Mouse (Mus musculus) right cerebral cortex, postnatal 14 days (tissue): ENCODE measurements around the gene Ttll1.

ENCODE experiments used
- DNase-seq: peaks from one replicate; pipeline ENCODE4 v3.0.0; 2022

Gene Ttll1

GRCm38 (mm10) chr15:83454419-83454818 lies 56.3 kb downstream of the Ttll1 start:
- no peak for DNase-seq

- DNase-seq = no peak
Observed at GRCm38 (mm10) chr15:83453879-83454278, 56.8 kb downstream of the Ttll1 start.

- DNase-seq = no peak
Observed at GRCm38 (mm10) chr15:83452219-83452760, 58.4 kb downstream of the Ttll1 start.

- DNase-seq = no peak
Observed at GRCm38 (mm10) chr15:83451621-83452210, 59.0 kb downstream of the Ttll1 start.

- DNase-seq = no peak
Observed at GRCm38 (mm10) chr15:83450007-83450406, 60.7 kb downstream of the Ttll1 start.

GRCm38 (mm10) chr15:83448646-83449045 lies 62.0 kb downstream of the Ttll1 start:
- no peak for DNase-seq

GRCm38 (mm10) chr15:83447791-83448544 lies 62.7 kb downstream of the Ttll1 start:
- peak; percentile 48 for DNase-seq

- DNase-seq = no peak
Observed at GRCm38 (mm10) chr15:83445908-83446307, 64.8 kb downstream of the Ttll1 start.

GRCm38 (mm10) chr15:83445383-83445782 lies 65.3 kb downstream of the Ttll1 start:
- DNase-seq = no peak

- DNase-seq = no peak
Observed at GRCm38 (mm10) chr15:83444425-83444824, 66.3 kb downstream of the Ttll1 start.

GRCm38 (mm10) chr15:83442495-83443037 lies 68.1 kb downstream of the Ttll1 start:
- DNase-seq = no peak

- DNase-seq = no peak
Observed at GRCm38 (mm10) chr15:83440726-83441125, 70.0 kb downstream of the Ttll1 start.

GRCm38 (mm10) chr15:83436541-83436940 lies 74.2 kb downstream of the Ttll1 start:
- no peak for DNase-seq

GRCm38 (mm10) chr15:83435324-83436090 lies 75.2 kb downstream of the Ttll1 start:
- no peak for DNase-seq

- no peak for DNase-seq
Observed at GRCm38 (mm10) chr15:83434692-83435091, 76.0 kb downstream of the Ttll1 start.
